Mouse (Mus musculus): ENCODE data around the gene Rprd2. TPM values are rescaled to one million over a fixed set of nuclear protein-coding genes. Genes with fewer than 3 reads are reported as not detected.
"Not testable (repeated sequence)": the region's sequence is repeated elsewhere in the genome, so short reads cannot be mapped to it uniquely, and the experiment has no call there.

Rprd2 gene
- total RNA-seq, 2 experiments from 2014 or later: 60.3 to 65.5 TPM

- no peak for TF ChIP-seq CTCF (conservative IDR thresholded peaks at IDR 0.05)
- H3K4me3 ChIP-seq: no peak overlapping the region
- no peak overlapping the region for H3K27ac ChIP-seq
- DNase-seq (ENCODE audit: low spot score in 2 of 2): no peak
Measured at GRCm38 (mm10) chr3:95851317-95851716, 32.7 kb upstream of the Rprd2 start.

DNA sequence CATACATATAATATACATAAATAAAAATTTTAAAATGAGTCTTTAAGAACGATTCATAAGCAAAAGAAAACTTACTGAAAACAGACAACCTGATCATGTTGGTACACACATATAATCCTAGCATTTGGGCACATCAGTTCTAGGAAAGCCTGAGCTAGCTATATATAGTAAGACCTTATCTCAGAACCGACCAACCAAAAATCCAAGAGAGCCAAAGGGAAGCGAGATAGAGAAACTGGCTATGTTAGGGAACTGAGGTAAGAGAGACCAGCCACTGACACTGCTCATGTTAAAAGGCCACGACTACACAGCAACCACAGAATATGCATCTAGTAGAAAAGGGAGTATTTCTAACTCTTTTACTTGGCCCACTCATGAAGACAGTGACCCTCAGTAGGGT, 31.9 kb upstream of the Rprd2 start:
- H3K4me3 ChIP-seq: no peak overlapping the region
- TF ChIP-seq CTCF (conservative IDR thresholded peaks at IDR 0.05): no peak
- no peak for DNase-seq (ENCODE audit: low spot score in 2 of 2)

DNA sequence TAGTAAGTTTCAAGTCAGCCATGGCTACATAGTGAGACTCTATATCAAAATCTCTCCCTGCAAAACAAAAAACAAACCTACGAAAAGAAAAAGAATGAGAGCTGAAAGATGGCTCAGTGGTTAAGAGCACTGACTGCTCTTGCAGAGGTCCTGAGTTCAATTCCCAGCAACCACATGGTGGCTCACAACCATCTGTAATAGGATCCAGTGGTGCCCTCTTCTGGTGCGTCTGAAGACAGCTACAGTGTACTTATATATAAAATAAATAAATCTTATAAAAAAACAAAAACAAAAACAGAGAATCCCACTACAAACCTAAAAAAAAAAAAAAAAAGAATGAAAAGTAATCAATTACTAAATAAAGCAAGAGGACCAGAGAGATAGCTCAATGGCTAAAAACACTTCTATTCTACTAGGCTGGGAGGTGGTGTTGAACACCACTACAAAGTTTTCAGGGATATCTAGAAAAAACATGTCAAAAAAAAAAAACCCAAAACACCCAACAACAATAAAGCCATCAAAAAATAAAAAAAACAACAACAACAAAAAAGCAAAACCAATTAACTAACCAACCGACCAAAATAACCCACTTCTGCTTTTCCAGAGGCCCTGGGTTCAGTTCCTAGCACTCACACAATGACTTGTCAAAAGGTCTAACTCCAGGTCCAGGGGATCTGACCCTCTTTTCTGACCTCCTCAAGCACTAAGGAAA, 24.0 kb upstream of the Rprd2 start:
- no peak for DNase-seq (ENCODE audit: low spot score in 2 of 2)
- Histone ChIP-seq H3K27ac (no peak overlapping the region), H3K4me3 (no peak overlapping the region)
- TF ChIP-seq CTCF (conservative IDR thresholded peaks at IDR 0.05): peak; percentile 57

More for the DNA sequence above, 31.9 kb upstream of the Rprd2 start:
- H3K27ac ChIP-seq: no peak overlapping the region

- Histone ChIP-seq H3K27ac (no peak overlapping the region), H3K4me3 (no peak overlapping the region)
- DNase-seq (ENCODE audit: low spot score in 2 of 2): no peak
- TF ChIP-seq CTCF (conservative IDR thresholded peaks at IDR 0.05): no peak
Measured at GRCm38 (mm10) chr3:95839250-95839649, 20.6 kb upstream of the Rprd2 start.

DNA sequence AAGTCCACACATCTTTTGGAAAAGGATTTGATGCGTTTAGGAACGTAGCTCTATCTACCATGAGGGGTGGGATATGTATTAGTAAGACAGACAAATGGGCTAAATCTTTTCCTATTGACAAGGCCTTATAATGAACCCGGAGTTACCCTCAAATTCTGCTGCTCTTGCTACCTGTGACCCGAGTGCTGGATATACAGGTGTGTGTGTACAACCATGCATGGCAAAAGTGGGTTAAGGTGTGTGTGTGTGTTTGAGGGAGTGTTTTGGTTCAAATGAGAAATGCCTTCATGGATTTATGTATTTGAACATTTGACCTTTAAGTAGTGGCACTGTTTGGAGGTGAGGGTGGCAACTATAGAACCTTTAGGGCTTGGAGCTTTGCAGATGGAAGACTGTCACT, 10.4 kb upstream of the Rprd2 start:
- Histone ChIP-seq H3K4me3 (no peak overlapping the region), H3K27ac (no peak overlapping the region)
- DNase-seq (ENCODE audit: low spot score in 2 of 2): no peak
- TF ChIP-seq CTCF (conservative IDR thresholded peaks at IDR 0.05): no peak

GRCm38 (mm10) chr3:95826275-95826674, 7.6 kb upstream of the Rprd2 start:
- Histone ChIP-seq H3K4me3 (no peak overlapping the region), H3K27ac (no peak overlapping the region)
- DNase-seq (ENCODE audit: low spot score in 2 of 2): no peak
- TF ChIP-seq CTCF (conservative IDR thresholded peaks at IDR 0.05): no peak

DNA sequence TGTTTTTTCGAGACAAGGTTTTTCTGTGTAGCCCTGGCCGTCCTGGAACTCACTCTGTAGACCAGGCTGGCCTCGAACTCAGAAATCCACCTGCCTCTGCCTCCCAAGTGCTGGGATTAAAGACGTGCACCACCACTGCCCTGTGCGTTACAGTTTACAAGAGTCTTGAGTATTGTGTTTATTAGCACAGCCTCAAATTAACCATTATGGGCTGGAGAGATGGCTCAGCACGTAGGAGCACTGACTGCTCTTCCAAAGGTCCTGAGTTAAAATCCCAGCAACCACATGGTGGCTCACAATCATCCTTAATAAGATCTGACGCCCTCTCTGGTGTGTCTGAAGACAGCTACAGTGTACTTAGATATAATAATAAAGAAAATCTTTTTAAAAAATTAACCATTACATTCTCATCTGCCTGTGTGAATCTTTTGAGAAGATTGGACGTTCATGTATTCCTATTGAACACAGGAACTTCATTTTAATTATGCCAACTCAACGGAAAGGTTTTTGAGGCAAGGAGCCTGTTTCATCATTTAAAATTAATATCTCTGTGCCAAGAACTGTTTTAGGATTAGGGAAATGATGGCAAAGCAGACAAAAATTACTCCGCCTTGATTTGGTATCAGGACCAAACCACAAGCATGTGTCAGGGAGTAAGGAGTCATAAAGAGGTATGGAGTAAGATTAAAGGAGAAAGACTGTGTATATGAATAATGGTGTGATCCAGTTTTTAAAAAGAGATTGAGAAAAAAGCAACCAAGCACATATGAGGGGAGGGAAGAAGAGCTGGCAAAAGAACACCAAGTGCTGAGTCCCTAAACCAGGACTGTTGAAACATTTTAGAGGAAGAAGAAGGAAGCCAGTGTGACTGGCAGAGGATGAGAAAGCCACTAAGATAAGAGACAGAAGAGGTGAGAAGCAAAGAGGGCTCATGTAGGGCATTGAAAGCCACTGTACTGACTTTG, 1.7 kb upstream of the Rprd2 start:
- Histone ChIP-seq H3K27ac (peak overlapping the region; percentile 100), H3K4me3 (peak overlapping the region; percentile 96)
- TF ChIP-seq CTCF (conservative IDR thresholded peaks at IDR 0.05): peak; percentile 59
- no peak for DNase-seq (ENCODE audit: low spot score in 2 of 2)

DNA sequence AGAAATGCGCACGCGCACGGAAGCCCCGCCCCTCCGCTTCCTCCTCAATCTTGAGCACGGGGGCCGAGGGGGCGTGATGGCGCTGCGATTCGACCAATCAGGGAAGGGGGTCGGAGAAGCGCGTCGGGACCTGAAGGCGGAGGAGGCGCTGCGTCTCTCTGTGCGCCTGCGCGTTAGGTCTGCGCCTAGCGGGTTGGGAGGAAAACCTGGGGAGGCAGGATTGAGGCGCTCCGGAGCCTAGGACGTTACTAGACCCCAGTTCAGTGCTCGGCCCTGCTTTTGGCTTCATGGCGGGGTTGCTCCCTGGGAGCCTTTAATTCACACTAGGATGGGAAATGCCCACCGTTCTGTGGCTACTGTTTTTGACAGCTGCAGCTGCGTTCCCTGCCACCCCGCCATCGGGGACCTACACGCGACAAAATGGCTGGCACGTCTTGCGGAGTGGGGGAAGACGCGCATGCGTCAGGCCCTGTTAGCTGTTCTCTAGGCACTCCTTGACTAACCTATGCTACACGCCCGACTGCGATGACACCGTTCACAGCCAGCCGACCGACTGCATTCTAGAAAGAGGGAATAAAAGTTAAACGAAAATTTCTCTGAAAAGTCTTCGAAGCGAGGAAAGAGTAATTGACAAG, 805 bp upstream of the Rprd2 start:
- Histone ChIP-seq H3K4me3 (peak overlapping the region; percentile 96), H3K27ac (peak overlapping the region; percentile 100)
- peak; percentile 100 for DNase-seq (ENCODE audit: low spot score in 2 of 2)
- peak; percentile 29; the same call in 1 of the 2 replicates for TF ChIP-seq CTCF (conservative IDR thresholded peaks at IDR 0.05)

GRCm38 (mm10) chr3:95818026-95818511, 594 bp downstream of the Rprd2 start:
- Histone ChIP-seq H3K27ac (peak overlapping the region; percentile 100), H3K4me3 (peak overlapping the region; percentile 96)
- no peak for TF ChIP-seq CTCF (conservative IDR thresholded peaks at IDR 0.05)
- DNase-seq (ENCODE audit: low spot score in 2 of 2): peak; percentile 10 to 19

DNA sequence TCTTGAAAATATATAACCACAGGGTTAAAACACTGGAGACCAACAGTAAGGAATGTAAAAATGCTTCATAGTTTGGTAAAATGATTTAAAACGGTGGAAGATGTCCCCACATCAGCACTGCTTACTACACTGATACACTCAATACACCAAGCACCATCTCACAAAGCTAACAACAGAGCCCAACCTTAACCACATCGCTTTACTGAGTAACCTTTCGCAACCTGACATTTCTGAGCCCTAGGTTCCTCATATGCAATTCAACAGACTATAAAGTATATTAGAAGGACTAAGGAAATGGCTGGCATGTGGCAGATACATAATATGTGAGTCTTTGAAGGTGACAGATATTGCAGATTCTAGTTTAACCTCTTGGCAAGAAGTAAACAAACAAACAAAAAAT, 2.0 kb downstream of the Rprd2 start:
- no peak for TF ChIP-seq CTCF (conservative IDR thresholded peaks at IDR 0.05)
- Histone ChIP-seq H3K27ac (no peak overlapping the region), H3K4me3 (peak overlapping the region; percentile 96)
- DNase-seq (ENCODE audit: low spot score in 2 of 2): no peak

DNA sequence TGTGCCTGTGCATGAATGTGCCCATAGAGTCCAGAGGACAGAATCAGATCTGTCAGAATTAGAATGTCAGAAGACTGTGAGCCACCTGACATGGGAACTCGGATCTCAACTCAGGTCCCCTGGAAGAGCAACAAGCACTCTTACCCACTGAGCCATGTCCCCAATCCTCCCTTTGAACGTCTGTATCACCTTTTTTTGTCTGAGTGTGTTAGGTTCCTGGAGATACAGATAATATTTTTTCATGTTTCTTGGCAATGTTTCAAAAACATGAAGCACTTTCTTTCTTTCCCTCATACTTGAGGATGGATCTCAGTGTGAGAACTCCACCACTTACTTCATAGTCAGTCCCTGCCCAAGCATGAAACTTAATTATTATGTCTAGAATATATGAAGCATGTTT, 10.3 kb downstream of the Rprd2 start:
- H3K4me3 ChIP-seq: no peak overlapping the region
- H3K27ac ChIP-seq: no peak overlapping the region
- no peak for TF ChIP-seq CTCF (conservative IDR thresholded peaks at IDR 0.05)
- DNase-seq (ENCODE audit: low spot score in 2 of 2): no peak

DNA sequence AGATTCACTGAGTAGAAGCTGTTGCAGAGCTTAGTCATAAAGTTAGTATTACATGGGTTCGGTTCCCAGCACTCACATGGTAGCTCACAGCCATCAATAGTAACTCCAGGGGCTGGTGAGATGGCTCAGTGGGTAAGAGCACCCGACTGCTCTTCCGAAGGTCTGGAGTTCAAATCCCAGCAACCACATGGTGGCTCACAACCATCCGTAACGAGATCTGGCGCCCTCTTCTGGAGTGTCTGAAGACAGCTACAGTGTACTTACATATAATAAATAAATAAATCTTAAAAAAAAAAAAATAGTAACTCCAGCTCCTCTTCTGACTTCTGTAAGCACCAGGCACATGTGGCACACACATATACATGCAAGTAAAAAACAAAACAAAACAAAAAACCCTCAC, 11.0 kb downstream of the Rprd2 start:
- H3K4me3 ChIP-seq; H3K27ac ChIP-seq; DNase-seq (ENCODE audit: low spot score in 2 of 2): not testable (repeated sequence)
- TF ChIP-seq CTCF (conservative IDR thresholded peaks at IDR 0.05): peak; percentile 28; the same call in 1 of the 2 replicates

GRCm38 (mm10) chr3:95806677-95807076, 12.0 kb downstream of the Rprd2 start:
- Histone ChIP-seq H3K4me3 (no peak overlapping the region), H3K27ac (no peak overlapping the region)
- DNase-seq (ENCODE audit: low spot score in 2 of 2): no peak
- TF ChIP-seq CTCF (conservative IDR thresholded peaks at IDR 0.05): no peak

Data from layer of hippocampus, adult 2 months (tissue).